Mouse (Mus musculus) heart, adult 2 months (tissue): ENCODE data around the gene Rars.

Experiments
- CTCF ChIP-seq: fragments of 200-600 bp; IDR thresholded peaks from 2 replicates; pipeline ENCODE4 v1.8.1; 2022; ENCODE audit warnings: antibody characterized with exemption, mild to moderate bottlenecking, moderate library complexity
- EP300 ChIP-seq: fragments of 200-500 bp; IDR thresholded peaks from 2 replicates; pipeline ENCODE4 v1.6.1; 2011; ENCODE audit warnings: low read depth, low read length, control low read depth; ENCODE audit not compliant: insufficient read depth
- POLR2A ChIP-seq: fragments of 200-500 bp; IDR thresholded peaks from 2 replicates; pipeline ENCODE4 v1.6.1; 2011; ENCODE audit warnings: mild to moderate bottlenecking, low read depth, low read length, control low read depth; ENCODE audit not compliant: insufficient read depth

DNA sequence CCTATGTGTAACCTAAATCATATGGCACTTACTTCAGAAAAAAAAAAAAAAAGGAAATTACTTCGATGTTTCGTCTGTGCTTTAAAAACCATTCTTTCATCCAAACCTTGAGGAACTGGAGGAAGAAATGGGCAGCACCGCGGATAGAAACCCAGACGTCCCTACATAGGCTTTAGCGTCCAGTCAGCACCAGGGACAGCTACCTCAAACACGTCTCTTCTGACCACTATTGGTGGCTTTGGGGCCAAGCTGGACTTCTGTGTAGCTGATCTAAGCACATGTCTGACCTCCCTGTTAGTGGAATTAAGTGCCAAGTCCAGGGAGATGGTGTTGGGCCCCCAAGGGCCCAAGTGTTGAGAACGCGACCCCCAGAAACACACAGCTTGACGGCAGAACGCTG, 35.4 kb downstream of the Rars start, which contains the start of gene Fbll1:
- TF ChIP-seq POLR2A: no peak
- TF ChIP-seq EP300: no peak
- no peak for TF ChIP-seq CTCF
